Mouse (Mus musculus) cerebellum, postnatal 14 days (tissue): Measurements from ENCODE around the gene Pllp.

ENCODE experiments used
- DNase-seq, 2 experiments: peaks; one replicate each; pipeline ENCODE4 v3.0.0; 2021; ENCODE audit warnings: mixed read lengths in 2 of 2

The Pllp gene

GRCm38 (mm10) chr8:94702844-94703813 lies 7.1 kb upstream of the Pllp start:
- peak; percentile 76 for DNase-seq

DNA sequence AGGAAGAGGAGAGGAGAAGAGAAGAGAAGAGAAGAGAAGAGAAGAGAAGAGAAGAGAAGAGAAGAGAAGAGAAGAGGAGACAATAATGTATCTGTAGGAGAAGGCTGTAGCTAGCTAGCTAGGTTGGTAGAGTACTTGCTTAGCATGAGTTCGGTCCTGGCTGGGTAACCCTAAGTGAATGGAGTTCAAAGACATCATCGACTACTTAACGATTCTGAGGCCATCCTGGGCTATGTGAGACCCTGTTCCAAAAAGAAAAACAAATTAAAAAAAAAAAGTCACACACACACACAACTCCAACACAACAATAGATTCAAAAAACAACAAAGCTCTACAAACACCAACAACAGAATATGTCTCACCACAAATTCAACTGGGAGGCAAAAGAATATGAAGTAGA lies 6.1 kb upstream of the Pllp start:
- DNase-seq = no peak

DNA sequence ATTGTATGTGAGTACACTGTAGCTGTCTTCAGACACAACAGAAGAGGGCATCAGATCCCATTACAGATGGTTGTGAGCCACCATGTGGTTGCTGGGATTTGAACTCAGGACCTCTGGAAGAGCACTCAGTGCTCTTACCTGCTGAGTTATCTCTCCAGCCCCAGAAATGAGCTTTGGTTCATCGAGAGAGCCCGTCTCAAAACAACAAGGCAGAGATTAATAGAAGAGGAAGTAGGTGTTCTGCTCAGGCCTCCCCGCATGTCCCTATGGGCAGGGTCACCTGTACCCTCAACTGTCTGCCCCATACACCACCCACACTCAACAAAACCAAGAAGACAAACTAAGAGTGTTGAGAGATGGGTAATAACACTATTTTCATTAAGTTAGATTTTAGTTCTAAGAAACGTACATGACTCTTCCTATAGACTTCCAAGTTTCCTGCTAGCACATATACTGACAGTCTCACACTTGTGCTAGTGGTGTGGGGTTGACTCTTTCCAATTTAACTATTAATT lies 4.4 kb upstream of the Pllp start:
- no peak for DNase-seq

DNA sequence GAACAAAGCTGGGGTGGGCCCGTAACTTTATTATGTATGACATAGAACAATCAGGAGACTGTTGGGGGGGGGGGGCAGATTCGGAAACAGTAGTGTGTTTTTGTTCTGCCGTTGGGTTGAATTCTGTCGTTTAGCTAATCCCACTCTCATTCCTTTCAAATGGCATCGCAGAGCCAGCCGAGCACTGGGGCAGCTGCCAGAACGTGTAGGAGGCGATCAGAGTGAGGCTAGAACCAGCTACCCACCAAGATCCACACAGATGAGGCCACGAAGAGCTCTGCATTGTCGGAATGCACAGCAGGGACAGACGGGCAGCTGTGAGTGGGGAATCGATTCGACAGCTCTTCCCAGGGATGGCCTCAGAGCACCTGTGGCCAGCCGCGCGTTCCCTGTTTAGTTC lies 3.3 kb upstream of the Pllp start:
- no peak for DNase-seq

DNA sequence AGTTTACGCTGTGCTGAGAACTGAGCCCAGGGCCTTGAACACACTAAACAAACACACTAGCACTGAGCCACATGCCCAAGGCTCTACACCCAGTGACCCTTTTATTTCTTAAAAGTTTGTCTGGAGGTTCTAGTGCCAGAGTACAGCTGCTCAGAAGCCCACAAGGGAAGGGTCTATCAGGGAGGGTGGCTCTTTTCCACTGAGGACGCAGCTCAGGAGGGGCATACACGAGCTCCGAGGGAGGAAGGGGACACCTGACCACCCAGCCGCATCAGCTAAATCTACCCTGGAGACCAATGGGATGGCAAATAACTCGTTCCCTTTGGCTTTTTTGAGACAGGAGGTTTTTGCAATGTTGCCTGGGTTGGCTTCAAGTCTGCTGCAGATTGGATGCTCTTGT lies 1.9 kb upstream of the Pllp start:
- DNase-seq = peak in 1 of 2 experiments; percentile 1

DNA sequence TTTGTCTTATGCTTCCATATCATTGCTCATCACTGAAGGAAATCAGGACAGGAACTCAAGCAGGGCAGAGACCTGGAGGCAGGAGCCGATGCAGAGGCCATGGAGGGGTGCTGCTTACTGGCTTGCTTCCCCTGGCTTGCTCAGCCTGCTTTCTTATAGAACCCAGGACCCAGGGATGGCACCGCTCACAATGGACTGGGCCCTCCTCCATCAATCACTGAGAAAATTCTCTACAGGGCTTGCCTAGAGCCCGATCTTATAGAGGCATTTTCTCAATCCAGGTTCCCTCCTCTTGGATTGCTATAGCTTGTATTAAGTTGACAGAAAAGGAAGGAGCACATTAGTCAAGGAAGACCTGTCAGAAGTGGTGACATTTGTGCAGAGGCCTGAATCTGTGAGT lies 488 bp upstream of the Pllp start:
- no peak for DNase-seq

DNA sequence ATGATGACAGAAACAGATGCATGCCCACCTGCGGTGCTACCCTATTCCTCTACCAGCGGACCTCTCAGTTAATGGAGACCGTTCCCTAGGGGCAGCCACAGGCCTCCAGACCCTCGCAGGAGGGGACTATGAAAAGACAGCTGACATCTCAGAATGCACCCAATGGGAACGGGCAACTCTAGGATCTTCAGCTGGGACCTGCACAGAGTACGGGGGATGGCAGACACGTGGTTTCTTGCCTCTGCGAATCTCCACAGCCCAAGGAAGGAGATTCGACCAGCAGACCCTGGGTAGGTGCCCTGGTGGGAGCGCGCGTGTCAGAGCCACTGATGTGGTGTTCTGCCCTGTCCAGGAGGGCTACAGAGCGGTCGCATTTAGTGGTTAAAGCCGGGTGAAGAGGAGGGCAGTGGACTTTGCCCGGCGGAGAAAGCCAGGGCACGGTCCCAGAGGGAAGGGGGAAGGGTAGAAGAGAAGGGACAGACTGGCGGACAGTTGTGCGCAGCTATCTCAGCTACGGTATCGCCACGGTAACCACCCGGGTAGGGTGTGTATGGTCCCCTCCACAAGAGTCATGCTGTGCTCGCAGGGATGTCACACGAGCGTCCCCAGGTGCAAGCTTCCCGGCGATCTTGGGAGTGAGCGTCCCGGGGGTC lies 611 bp downstream of the Pllp start:
- no peak for DNase-seq

DNA sequence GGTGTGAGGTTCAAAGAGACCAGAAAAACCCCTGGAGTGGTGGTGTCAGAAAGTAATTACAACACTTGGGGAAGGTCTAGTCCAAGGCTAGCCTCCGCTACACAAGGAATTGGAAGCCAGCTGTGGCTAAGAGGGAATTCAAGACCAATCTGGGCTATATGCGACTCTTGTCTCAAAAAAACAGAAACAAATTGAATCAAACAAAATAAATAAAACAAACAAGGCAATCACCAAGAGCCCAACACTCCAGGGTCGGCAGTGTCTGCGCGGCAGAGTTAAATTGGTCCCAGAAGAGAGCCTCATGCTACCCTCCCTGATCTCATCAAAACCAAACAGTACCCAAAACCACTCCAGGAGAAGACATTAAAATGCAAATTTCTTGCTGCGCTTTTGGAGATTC lies 1.4 kb downstream of the Pllp start:
- DNase-seq = no peak

GRCm38 (mm10) chr8:94685953-94686352 lies 10.1 kb downstream of the Pllp start:
- DNase-seq = no peak

DNA sequence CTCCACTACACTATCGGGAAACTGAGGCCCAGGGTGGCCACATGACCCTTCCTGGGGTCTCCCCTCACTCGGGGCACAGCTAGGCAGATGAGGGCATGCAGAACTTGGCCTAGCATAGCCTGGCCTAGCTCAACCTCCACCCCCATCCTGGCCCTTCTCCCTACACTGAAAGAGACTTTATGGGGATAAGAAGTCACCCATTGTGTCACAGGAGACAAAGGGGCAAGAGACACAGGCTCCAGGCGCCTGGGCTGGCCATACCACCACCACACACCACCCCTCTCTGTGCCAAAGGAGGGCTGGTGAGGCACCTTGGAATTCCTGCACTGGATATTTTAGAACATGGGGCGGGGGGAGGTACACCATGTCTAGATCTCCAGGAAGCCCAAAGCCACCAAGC lies 11.8 kb downstream of the Pllp start:
- no peak for DNase-seq

DNA sequence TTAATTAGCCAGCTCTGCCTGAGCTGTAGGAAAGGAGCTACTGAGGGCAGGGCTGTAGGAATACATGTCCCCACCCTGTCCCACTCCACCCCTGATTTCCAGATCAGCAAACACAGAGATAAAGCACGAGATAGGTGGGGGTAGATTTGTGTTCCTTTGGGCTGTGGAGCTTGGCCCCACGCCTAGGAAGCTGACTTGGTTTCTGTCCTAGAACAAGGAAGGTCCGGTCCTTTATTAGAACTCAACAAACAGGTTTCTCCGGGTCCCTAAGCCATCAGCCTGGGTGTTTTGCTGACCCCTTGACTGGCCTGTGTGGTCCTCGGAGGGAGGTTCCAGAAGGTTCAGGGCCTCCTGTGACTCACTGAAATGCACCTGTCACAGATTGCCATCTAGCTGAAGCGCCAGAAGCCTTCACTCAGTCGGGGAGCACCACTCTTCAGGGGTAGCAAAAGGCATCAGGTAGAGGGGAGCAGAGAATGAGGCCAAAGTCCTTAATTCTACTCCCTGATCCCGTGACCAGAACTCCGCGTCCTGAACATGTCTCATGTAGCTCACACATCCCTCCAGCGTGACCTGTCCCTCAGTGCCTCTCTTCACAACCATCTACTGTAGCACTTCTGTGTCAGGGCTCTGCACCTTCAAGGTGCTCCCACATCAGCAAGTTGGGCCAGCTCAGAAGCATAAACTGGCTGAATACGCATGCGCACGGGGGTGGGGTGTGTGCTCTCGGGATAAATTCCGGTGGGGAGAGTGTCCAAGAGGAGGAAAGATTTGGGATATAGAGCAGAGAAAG lies 13.2 kb downstream of the Pllp start:
- DNase-seq = no peak

DNA sequence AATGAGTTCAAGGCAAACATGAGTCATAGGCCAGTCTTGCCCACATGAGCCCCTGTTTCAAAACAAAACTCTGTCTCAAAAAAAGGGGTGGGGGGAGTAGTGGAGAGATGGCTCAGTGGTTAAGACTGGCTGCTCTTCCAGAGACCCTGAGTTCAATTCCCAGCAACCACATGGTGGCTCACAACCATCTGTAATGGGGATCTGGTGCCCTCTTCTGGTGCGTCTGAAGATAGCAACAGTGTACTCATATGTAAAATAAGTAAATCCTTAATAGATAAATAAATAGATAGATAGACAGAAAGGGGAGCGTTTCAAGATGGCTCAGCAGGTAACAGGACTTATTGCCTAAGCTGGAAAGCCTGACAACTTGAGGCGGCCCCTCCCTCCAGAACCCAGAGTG lies 15.7 kb downstream of the Pllp start:
- no peak for DNase-seq

DNA sequence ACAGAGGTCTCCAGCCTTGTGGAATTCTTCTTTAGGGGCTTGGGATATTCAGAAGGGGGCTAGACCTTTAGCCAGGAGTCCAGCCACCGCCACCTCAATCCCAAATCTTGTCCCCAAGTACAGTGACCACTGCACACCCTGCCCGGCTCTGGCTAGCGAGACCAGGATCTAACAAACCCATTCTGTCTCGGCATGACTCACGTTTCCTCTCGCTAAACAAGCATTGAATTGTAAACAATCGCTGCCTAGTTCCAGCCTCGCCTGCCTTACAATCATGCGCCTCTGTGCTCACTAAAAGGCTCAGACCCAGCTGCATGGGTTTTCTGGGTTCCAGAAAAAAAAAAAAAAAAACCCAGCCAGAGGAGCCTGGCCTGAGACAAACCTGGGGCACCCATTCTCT lies 17.5 kb downstream of the Pllp start:
- no peak for DNase-seq

GRCm38 (mm10) chr8:94675923-94676322 lies 20.2 kb downstream of the Pllp start:
- DNase-seq = peak in 1 of 2 experiments; percentile 40

GRCm38 (mm10) chr8:94674384-94674783 lies 21.7 kb downstream of the Pllp start:
- no peak for DNase-seq

- peak; percentile 95 to 96 for DNase-seq
Observed at GRCm38 (mm10) chr8:94666456-94667308, 29.4 kb downstream of the Pllp start, which contains the start of gene Arl2bp. Gene Arl2bp, plus strand, starts transcription at chr8:94666600.

DNA sequence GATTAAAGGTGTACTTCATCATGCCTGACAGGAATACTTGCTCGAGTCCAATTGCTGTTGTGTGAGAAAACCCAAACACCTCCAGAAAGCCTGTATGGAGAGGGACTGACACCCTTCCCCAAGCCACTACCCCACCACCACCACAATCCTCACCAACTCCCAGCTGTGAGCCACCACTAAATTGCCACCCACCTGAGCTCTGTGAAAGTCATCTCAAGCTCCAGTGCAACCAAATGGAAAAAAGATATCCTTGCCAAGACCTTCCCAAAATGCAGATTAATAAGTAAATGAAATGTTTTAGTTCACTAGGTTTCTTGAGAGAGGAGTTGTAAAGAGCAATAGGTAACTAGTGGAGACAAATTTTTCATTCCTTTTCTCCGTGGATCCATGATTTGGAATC lies 31.4 kb downstream of the Pllp start:
- no peak for DNase-seq

- DNase-seq = no peak
Observed at GRCm38 (mm10) chr8:94660418-94660817, 35.7 kb downstream of the Pllp start.

- no peak for DNase-seq
Observed at GRCm38 (mm10) chr8:94658031-94658430, 38.0 kb downstream of the Pllp start.

GRCm38 (mm10) chr8:94654994-94655393 lies 41.1 kb downstream of the Pllp start:
- no peak for DNase-seq

DNA sequence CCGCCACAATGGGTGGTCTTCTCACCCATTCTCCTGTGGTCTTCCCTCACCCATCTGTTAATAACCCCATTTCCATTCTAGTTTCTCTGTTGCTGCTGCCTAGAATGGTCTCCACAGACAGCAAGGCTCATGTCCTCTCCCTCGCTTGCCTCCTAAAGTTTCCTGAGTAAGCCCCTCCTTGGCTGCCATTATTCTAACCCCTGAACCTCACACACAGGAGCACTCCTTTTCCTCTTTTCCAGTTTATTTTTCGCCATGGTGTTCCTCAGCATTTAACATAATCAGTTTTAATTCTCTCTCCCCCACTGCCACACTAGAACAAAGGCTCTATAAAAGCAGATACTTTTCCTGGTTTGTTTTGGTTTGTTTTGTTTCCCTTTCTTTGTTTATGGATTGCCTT lies 43.1 kb downstream of the Pllp start:
- DNase-seq = no peak

- DNase-seq = no peak
Observed at GRCm38 (mm10) chr8:94649496-94649895, 46.6 kb downstream of the Pllp start.
